ENCODE assay signal across 8 mouse cellular contexts in genomic region chr14:84448381-84448771, GRCm38 (mm10). TPM values are rescaled to one million over a fixed set of nuclear protein-coding genes. Genes with fewer than 3 reads are reported as not detected.
A peak's percentile ranks its signal among the peaks of the same experiment; 100 is the strongest.
DNase-seq lines count a peak whose midpoint lies in the region; ATAC-seq and TF ChIP-seq lines count a peak whose summit lies in the region.

No protein-coding gene starts in this region.

- 5% methylated on average over 15 of the region's 15 CpGs for WGBS in heart, adult 2 months
- 4% methylated on average over 15 of the region's 15 CpGs for WGBS in forebrain, embryonic 12.5 days
- 2% methylated on average over 15 of the region's 15 CpGs for whole genome bisulfite sequencing in midbrain, embryonic 15.5 days

- peaks cover 13% of the 10 kb centered on the region; the same call in 1 of the 2 replicates for H3K27me3 ChIP-seq in heart, adult 2 months (ENCODE audit: control insufficient read depth, insufficient read depth, low read length)
- peaks cover 21% of the 10 kb centered on the region for H3K27me3 ChIP-seq in forebrain, embryonic 12.5 days
- no peaks in the 10 kb centered on the region for H3K27me3 ChIP-seq in midbrain, embryonic 15.5 days (replicated peaks)

- no peak for ATAC-seq in forebrain, embryonic 12.5 days (ENCODE audit: low FRiP score)
- no peak for ATAC-seq in midbrain, embryonic 15.5 days (replicated peaks)

- TF ChIP-seq CTCF in heart, adult 2 months (IDR thresholded peaks at IDR 0.05): no peak

- peak in 1 of 2 experiments; percentile 18 for DNase-seq in heart, adult 2 months
- no peak for DNase-seq in heart, adult 8-10 months (ENCODE audit: low spot score)
- peak; percentile 45 for DNase-seq in kidney, adult 9 months
- DNase-seq in ovary, postnatal 14 days (ENCODE audit: low spot score): no peak
- DNase-seq in thymus, postnatal 14 days: no peak
- DNase-seq in adrenal gland, postnatal 10 days: no peak

- H3K4me1 ChIP-seq in heart, adult 2 months (ENCODE audit: control insufficient read depth, insufficient read depth, low read length): no peaks in the 10 kb centered on the region
- peaks cover 15% of the 10 kb centered on the region for H3K4me1 ChIP-seq in forebrain, embryonic 12.5 days
- peaks cover 24% of the 10 kb centered on the region for H3K4me1 ChIP-seq in midbrain, embryonic 15.5 days

- no peak for TF ChIP-seq POLR2A in heart, adult 2 months (IDR thresholded peaks at IDR 0.05; ENCODE audit: insufficient read depth, low read depth, low read length)

- peak overlapping the region; percentile 92 for H3K4me2 ChIP-seq in forebrain, embryonic 12.5 days
- peak overlapping the region; percentile 91 for H3K4me2 ChIP-seq in midbrain, embryonic 15.5 days

- H3K36me3 ChIP-seq in heart, adult 2 months (ENCODE audit: control insufficient read depth, insufficient read depth, low read length): no peaks in the 10 kb centered on the region
- H3K36me3 ChIP-seq in forebrain, embryonic 12.5 days (replicated peaks): no peaks in the 10 kb centered on the region
- no peaks in the 10 kb centered on the region for H3K36me3 ChIP-seq in midbrain, embryonic 15.5 days (replicated peaks)

- no peaks in the 10 kb centered on the region for H3K79me2 ChIP-seq in heart, adult 2 months (replicated peaks; ENCODE audit: control insufficient read depth, insufficient read depth, low read length)

- no peak for TF ChIP-seq EP300 in heart, adult 2 months (IDR thresholded peaks at IDR 0.05; ENCODE audit: insufficient read depth, low read depth, low read length)

- peak overlapping the region; percentile 63 for H3K9ac ChIP-seq in heart, adult 2 months (ENCODE audit: low read depth, low read length)
- peak overlapping the region; percentile 48 for H3K9ac ChIP-seq in forebrain, embryonic 12.5 days
- H3K9ac ChIP-seq in midbrain, embryonic 15.5 days: peak overlapping the region; percentile 68

- H3K27ac ChIP-seq in heart, adult 2 months: peak overlapping the region; percentile 70
- H3K27ac ChIP-seq in forebrain, embryonic 12.5 days: no peak overlapping the region
- 0 out of 2 replicates have a peak overlapping the region, but pooled peaks have one; percentile 5 for H3K27ac ChIP-seq in midbrain, embryonic 15.5 days

- no peaks in the 10 kb centered on the region for H3K9me3 ChIP-seq in forebrain, embryonic 12.5 days
- H3K9me3 ChIP-seq in midbrain, embryonic 15.5 days: no peaks in the 10 kb centered on the region

- intact Hi-C loops in heart, adult 2 months (cut with DNase I): loop anchor here (10.0 kb wide), 2 partner anchors 76 to 1876 kb away; no protein-coding TSS in a partner anchor

- H3K4me3 ChIP-seq in heart, adult 2 months: peak overlapping the region; percentile 63
- H3K4me3 ChIP-seq in forebrain, embryonic 12.5 days (replicated peaks): peak overlapping the region; percentile 55
- H3K4me3 ChIP-seq in midbrain, embryonic 15.5 days: peak overlapping the region; percentile 80

RNA-seq across cellular contexts. Expression of gene Pcdh17, which starts 5.0 kb away (rescaled TPM):
- total RNA-seq in heart, adult 2 months (2021): 1 to 10 TPM; 1.7 to 2.4 TPM
- polyA plus RNA-seq in heart, adult 2 months (2012; rRNA removed): 1.2 and 2.0 TPM in 2 replicates
- total RNA-seq in heart, adult 8-10 months (2022): 1 to 10 TPM; 1.6 to 2.7 (median 1.9) TPM
- 8.3 and 8.9 TPM in 2 replicates for polyA plus RNA-seq in forebrain, embryonic 12.5 days (2016; fragmentation: Nextera tagmentation; extraction: Ambion mirVana)
- 34.7 and 37.7 TPM in 2 replicates for polyA plus RNA-seq in midbrain, embryonic 15.5 days (2015; fragmentation: Nextera tagmentation; extraction: Ambion mirVana)
- total RNA-seq in adrenal gland, postnatal 10 days (2021): 10 to 100 TPM; 12.4 to 20.0 TPM
